Mouse (Mus musculus): ENCODE results near the gene Riok2. TPM values are rescaled to one million over a fixed set of nuclear protein-coding genes. Genes with fewer than 3 reads are reported as not detected.

The Riok2 gene
- polyA plus RNA-seq, 1 experiment, result 3.1 TPM

DNA sequence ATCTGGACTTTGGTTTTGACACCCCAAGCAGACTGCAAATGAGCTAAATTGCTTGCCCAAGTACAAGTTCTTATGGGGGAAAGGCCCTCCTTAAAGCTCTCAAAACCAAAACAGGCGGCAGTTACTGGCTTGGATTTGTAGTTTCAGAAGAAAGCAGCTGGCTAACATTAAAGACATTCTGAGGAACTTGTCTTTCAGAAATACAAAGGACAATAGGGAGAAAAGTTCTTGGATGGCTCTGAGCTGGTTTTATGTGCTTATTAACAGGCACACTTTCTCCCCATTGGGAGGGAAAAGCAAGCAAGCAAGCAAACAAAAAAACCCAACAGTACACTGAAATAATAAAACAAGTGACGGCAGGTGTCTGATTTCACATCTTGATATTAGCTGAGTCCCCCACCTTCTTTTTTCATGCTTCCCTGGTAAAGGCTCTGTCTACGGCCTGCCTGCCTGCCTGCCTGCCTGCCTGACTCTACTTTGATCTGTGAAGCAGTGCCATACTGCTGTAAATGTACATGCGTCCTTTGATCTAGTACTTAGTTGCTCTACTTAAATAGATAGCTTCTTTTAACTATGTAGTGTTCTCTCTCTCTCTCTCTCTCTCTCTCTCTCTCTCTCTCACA is 67.9 kb downstream of the Riok2 start:
- no peaks in the 10 kb centered on the region for H3K27me3 ChIP-seq (ENCODE audit: control insufficient read depth, insufficient read depth, low read length)
- 44% methylated on average over 4 of the region's 4 CpGs for WGBS
- no peaks in the 10 kb centered on the region for H3K36me3 ChIP-seq (ENCODE audit: control insufficient read depth, insufficient read depth, low read length)
- H3K4me1 ChIP-seq (ENCODE audit: control insufficient read depth, insufficient read depth, insufficient read length), result no peaks in the 10 kb centered on the region
- H3K4me3 ChIP-seq (ENCODE audit: extremely low read depth, insufficient read depth, insufficient read length), result no peak overlapping the region
- TF ChIP-seq POLR2A (IDR thresholded peaks at IDR 0.05; ENCODE audit: low read depth, low read length) (no peak), CTCF (IDR thresholded peaks at IDR 0.05; ENCODE audit: extremely low read depth, insufficient read depth, insufficient read length, insufficient replicate concordance) (no peak)
- DNase-seq (ENCODE audit: low read depth in 1 of 2, low spot score in 2 of 2), result no peak
- no peak overlapping the region for H3K27ac ChIP-seq (ENCODE audit: insufficient read depth, low read length)

DNA sequence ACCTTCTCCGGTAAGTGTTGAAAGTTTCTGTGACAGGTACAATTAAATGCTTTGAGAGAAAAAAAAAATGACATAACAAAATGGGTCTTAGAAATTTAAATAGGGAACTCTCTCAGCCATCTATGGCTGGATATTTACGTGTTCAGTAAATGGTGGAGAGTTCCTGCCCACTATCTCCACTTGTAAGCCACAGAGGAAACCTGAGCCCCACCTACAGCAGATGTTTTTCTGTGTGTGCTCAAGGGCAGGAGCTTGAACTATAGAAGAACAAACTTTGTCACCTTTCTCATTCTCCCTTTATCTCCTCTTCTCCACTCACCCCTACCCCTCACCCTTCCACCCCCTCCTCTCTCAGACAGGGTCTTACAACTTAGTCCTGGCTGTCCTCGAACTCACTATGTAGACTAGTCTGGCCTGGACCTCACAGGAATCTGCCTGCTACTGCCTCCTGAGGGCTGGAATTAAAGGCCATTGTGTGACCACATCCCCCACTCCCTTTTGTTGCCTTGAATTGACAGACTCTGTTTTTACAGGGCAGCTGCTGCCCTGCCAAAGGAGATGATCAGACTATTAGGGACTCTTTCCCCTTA is 70.3 kb downstream of the Riok2 start:
- TF ChIP-seq POLR2A (IDR thresholded peaks at IDR 0.05; ENCODE audit: low read depth, low read length) (no peak), CTCF (IDR thresholded peaks at IDR 0.05; ENCODE audit: extremely low read depth, insufficient read depth, insufficient read length, insufficient replicate concordance) (no peak)
- Histone ChIP-seq H3K4me3 (ENCODE audit: extremely low read depth, insufficient read depth, insufficient read length) (no peak overlapping the region), H3K27ac (ENCODE audit: insufficient read depth, low read length) (peak overlapping the region; percentile 3; the same call in 1 of the 2 replicates), H3K4me1 (ENCODE audit: control insufficient read depth, insufficient read depth, insufficient read length) (peaks cover 4% of the 10 kb centered on the region; the same call in 1 of the 2 replicates), H3K27me3 (ENCODE audit: control insufficient read depth, insufficient read depth, low read length) (no peaks in the 10 kb centered on the region), H3K36me3 (ENCODE audit: control insufficient read depth, insufficient read depth, low read length) (no peaks in the 10 kb centered on the region)
- WGBS, result 49% methylated on average over 3 of the region's 3 CpGs
- DNase-seq (ENCODE audit: low read depth in 1 of 2, low spot score in 2 of 2), result no peak

Other genes with a start within 250 kb of the Riok2 start
- gene Lix1, start 28.4 kb downstream of the Riok2 start, polyA plus RNA-seq (2012; rRNA removed), result 0.12 TPM in 2 replicates